Comparison of ENCODE assay signal across 7 mouse cellular contexts in the genomic region with DNA sequence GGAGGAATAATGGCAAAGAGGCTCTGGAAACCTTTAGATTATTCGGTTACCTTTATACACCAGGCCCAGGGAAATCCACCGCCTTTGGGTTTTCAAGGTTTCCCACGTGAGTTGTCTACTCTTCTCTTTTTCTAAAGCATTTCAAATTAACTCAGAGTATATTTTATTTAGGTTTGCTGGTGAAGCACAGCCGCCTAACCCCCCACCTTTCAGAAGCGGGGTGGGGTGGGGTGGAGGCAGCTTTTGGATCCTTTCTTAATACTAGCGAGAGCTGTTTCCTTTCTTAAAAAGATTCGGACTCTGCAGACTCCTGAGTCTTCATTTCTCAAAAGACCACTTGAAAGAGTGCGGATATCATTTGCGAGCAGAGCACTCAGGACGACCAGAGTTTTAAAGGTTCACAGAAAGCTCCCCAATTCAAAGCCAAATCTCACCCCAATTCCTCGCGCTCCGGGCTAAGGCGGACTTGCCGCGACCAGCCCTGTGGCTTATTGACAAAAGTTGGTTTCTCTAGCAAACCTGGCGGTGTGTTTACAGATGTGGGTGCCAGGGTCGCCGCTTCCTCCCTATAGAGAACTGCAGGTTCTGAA. TPM values are rescaled to one million over a fixed set of nuclear protein-coding genes. Genes with fewer than 3 reads are reported as not detected.
A peak's percentile ranks its signal among the peaks of the same experiment; 100 is the strongest.
DNase-seq lines count a peak whose midpoint lies in the region; ATAC-seq lines count a peak whose summit lies in the region.

No protein-coding gene starts in this region.

- WGBS in embryonic facial prominence, embryonic 11.5 days, result 5% methylated on average over 19 of the region's 19 CpGs
- WGBS in hindbrain, embryonic 14.5 days, result 9% methylated on average over 19 of the region's 19 CpGs
- WGBS in midbrain, embryonic 11.5 days, result 3% methylated on average over 19 of the region's 19 CpGs

- peak overlapping the region; percentile 78 for H3K4me3 ChIP-seq in embryonic facial prominence, embryonic 11.5 days (ENCODE audit: low read depth, low read length)
- peak overlapping the region; percentile 60 for H3K4me3 ChIP-seq in hindbrain, embryonic 14.5 days (replicated peaks; ENCODE audit: low read length)
- peak overlapping the region; percentile 20 for H3K4me3 ChIP-seq in midbrain, embryonic 11.5 days (ENCODE audit: low read depth, low read length)

- no peaks in the 10 kb centered on the region for H3K27me3 ChIP-seq in embryonic facial prominence, embryonic 11.5 days (ENCODE audit: control insufficient read depth, insufficient read depth, low read length)
- H3K27me3 ChIP-seq in hindbrain, embryonic 14.5 days (ENCODE audit: control insufficient read depth, insufficient read depth, low read length), result peaks cover 55% of the 10 kb centered on the region
- no peaks in the 10 kb centered on the region for H3K27me3 ChIP-seq in midbrain, embryonic 11.5 days (ENCODE audit: control insufficient read depth, insufficient read depth, low read length)

- peaks cover 2% of the 10 kb centered on the region; the same call in 1 of the 2 replicates for H3K4me1 ChIP-seq in embryonic facial prominence, embryonic 11.5 days (ENCODE audit: control insufficient read depth, insufficient read depth, low read length)
- H3K4me1 ChIP-seq in hindbrain, embryonic 14.5 days (replicated peaks; ENCODE audit: control insufficient read depth, insufficient read depth, low read length), result peaks cover 31% of the 10 kb centered on the region
- H3K4me1 ChIP-seq in midbrain, embryonic 11.5 days (ENCODE audit: control insufficient read depth, insufficient read depth, low read length), result peaks cover 24% of the 10 kb centered on the region

- H3K36me3 ChIP-seq in embryonic facial prominence, embryonic 11.5 days (replicated peaks; ENCODE audit: control insufficient read depth, insufficient read depth, low read depth, low read length), result no peaks in the 10 kb centered on the region
- H3K36me3 ChIP-seq in hindbrain, embryonic 14.5 days (replicated peaks; ENCODE audit: control insufficient read depth, insufficient read depth), result no peaks in the 10 kb centered on the region
- H3K36me3 ChIP-seq in midbrain, embryonic 11.5 days (ENCODE audit: control insufficient read depth, insufficient read depth, low read length), result no peaks in the 10 kb centered on the region

- H3K9me3 ChIP-seq in embryonic facial prominence, embryonic 11.5 days (replicated peaks; ENCODE audit: control insufficient read depth, low read length), result no peaks in the 10 kb centered on the region
- no peaks in the 10 kb centered on the region for H3K9me3 ChIP-seq in hindbrain, embryonic 14.5 days (ENCODE audit: control insufficient read depth, low read length)
- H3K9me3 ChIP-seq in midbrain, embryonic 11.5 days (ENCODE audit: control insufficient read depth, low read length), result no peaks in the 10 kb centered on the region

- DNase-seq in R1 (ENCODE audit: low read depth, low spot score) (peak; percentile 8), MN1 (ENCODE audit: low spot score) (no peak)
- DNase-seq in embryonic facial prominence, embryonic 11.5 days (ENCODE audit: low spot score), result peak; percentile 33
- no peak for DNase-seq in hindbrain, embryonic 14.5 days (ENCODE audit: low spot score)
- peak; percentile 94 for DNase-seq in midbrain, embryonic 11.5 days (ENCODE audit: low spot score, missing footprints)
- DNase-seq in layer of hippocampus, adult 8-10 months (ENCODE audit: low spot score in 2 of 2), result no peak
- DNase-seq in cerebellum, adult 18-20 months, result no peak

- peak overlapping the region; percentile 88 for H3K27ac ChIP-seq in embryonic facial prominence, embryonic 11.5 days (replicated peaks; ENCODE audit: low read depth, low read length)
- no peak overlapping the region for H3K27ac ChIP-seq in hindbrain, embryonic 14.5 days
- H3K27ac ChIP-seq in midbrain, embryonic 11.5 days (ENCODE audit: low read depth, low read length), result peak overlapping the region; percentile 48

- no peak for ATAC-seq in embryonic facial prominence, embryonic 11.5 days (replicated peaks; ENCODE audit: insufficient number of reproducible peaks, low FRiP score, low TSS enrichment, low read depth)
- no peak for ATAC-seq in hindbrain, embryonic 14.5 days (ENCODE audit: low FRiP score)
- ATAC-seq in midbrain, embryonic 11.5 days (ENCODE audit: low FRiP score), result no peak

- peak overlapping the region; percentile 88 for H3K4me2 ChIP-seq in embryonic facial prominence, embryonic 11.5 days (ENCODE audit: low read depth, low read length)
- peak overlapping the region; percentile 96 for H3K4me2 ChIP-seq in hindbrain, embryonic 14.5 days (replicated peaks)
- H3K4me2 ChIP-seq in midbrain, embryonic 11.5 days, result peak overlapping the region; percentile 92

- H3K9ac ChIP-seq in embryonic facial prominence, embryonic 11.5 days (replicated peaks; ENCODE audit: low read length), result peak overlapping the region; percentile 87
- H3K9ac ChIP-seq in hindbrain, embryonic 14.5 days, result 0 out of 2 replicates have a peak overlapping the region, but pooled peaks have one; percentile 16
- H3K9ac ChIP-seq in midbrain, embryonic 11.5 days (ENCODE audit: low read length), result peak overlapping the region; percentile 63; the same call in 1 of the 2 replicates

RNA-seq across cellular contexts. Expression of a gene that starts 2.0 kb away (rescaled TPM):
- polyA plus RNA-seq in embryonic facial prominence, embryonic 11.5 days (2014; fragmentation: Nextera tagmentation; extraction: Ambion mirVana), result 46.2 and 50.1 TPM in 2 replicates
- polyA plus RNA-seq in hindbrain, embryonic 14.5 days (2014; fragmentation: Nextera tagmentation; extraction: Ambion mirVana), result 23.1 and 34.1 TPM in 2 replicates
- 42.4 and 45.4 TPM in 2 replicates for polyA plus RNA-seq in midbrain, embryonic 11.5 days (2014; fragmentation: Nextera tagmentation; extraction: Ambion mirVana)
- total RNA-seq in layer of hippocampus, adult 8-10 months (2022), result 1 to 10 TPM; 1.6 to 2.9 (median 2.5) TPM

Comparison
In these comparisons a context has a peak if more than half of its experiments do, and no peak if none do; other contexts are left out.
1. DNase-seq: peak in R1 (single experiment), embryonic facial prominence, embryonic 11.5 days (single experiment) and midbrain, embryonic 11.5 days (single experiment); none in hindbrain, embryonic 14.5 days (single experiment), layer of hippocampus, adult 8-10 months (0 of 2), MN1 (single experiment) and cerebellum, adult 18-20 months (0 of 2).
2. H3K4me3 ChIP-seq: peak in every context shown above with its lines; median percentile 78 in embryonic facial prominence, embryonic 11.5 days; 60 in hindbrain, embryonic 14.5 days; 20 in midbrain, embryonic 11.5 days.
3. H3K9ac ChIP-seq: peak in every context shown above with its lines; median percentile 87 in embryonic facial prominence, embryonic 11.5 days; 63 in midbrain, embryonic 11.5 days; 16 in hindbrain, embryonic 14.5 days.
4. Peak in every context shown above with its lines, with median percentiles within 50 percentile points of each other: H3K4me2 ChIP-seq.